Mouse (Mus musculus): ENCODE results near the gene Mum1.
A peak's percentile ranks its signal among the peaks of the same experiment; 100 is the strongest.

Gene Mum1

GRCm38 (mm10) chr10:80250573-80250972, 24.3 kb downstream of the Mum1 start:
- no peak for DNase-seq (ENCODE audit: low spot score)

GRCm38 (mm10) chr10:80252011-80252410, 25.8 kb downstream of the Mum1 start:
- no peak for DNase-seq (ENCODE audit: low spot score)

GRCm38 (mm10) chr10:80252493-80253274, 26.4 kb downstream of the Mum1 start:
- no peak for DNase-seq (ENCODE audit: low spot score)

GRCm38 (mm10) chr10:80253551-80253950, 27.3 kb downstream of the Mum1 start:
- DNase-seq (ENCODE audit: low spot score): no peak

- DNase-seq (ENCODE audit: low spot score): no peak
Observed at GRCm38 (mm10) chr10:80254331-80255297, 28.4 kb downstream of the Mum1 start.

GRCm38 (mm10) chr10:80255881-80256535, 29.8 kb downstream of the Mum1 start:
- no peak for DNase-seq (ENCODE audit: low spot score)

- DNase-seq (ENCODE audit: low spot score): no peak
Observed at GRCm38 (mm10) chr10:80257936-80258335, 31.7 kb downstream of the Mum1 start.

GRCm38 (mm10) chr10:80258752-80259462, 32.7 kb downstream of the Mum1 start:
- no peak for DNase-seq (ENCODE audit: low spot score)

GRCm38 (mm10) chr10:80259463-80259805, 33.2 kb downstream of the Mum1 start:
- no peak for DNase-seq (ENCODE audit: low spot score)

- peak; percentile 61 for DNase-seq (ENCODE audit: low spot score)
Observed at GRCm38 (mm10) chr10:80259861-80260641, 33.8 kb downstream of the Mum1 start.

GRCm38 (mm10) chr10:80260642-80261584, 34.7 kb downstream of the Mum1 start, which contains the start of the genes Gamt and Dazap1:
Gene Gamt (minus strand): TSS chr10:80261012.
Gene Dazap1 (plus strand): TSS chr10:80261486.
- peak; percentile 91 for DNase-seq (ENCODE audit: low spot score)

GRCm38 (mm10) chr10:80261585-80261968, 35.3 kb downstream of the Mum1 start:
- DNase-seq (ENCODE audit: low spot score): peak; percentile 96

GRCm38 (mm10) chr10:80262169-80262568, 35.9 kb downstream of the Mum1 start:
- DNase-seq (ENCODE audit: low spot score): no peak

- no peak for DNase-seq (ENCODE audit: low spot score)
Observed at GRCm38 (mm10) chr10:80262776-80263365, 36.6 kb downstream of the Mum1 start.

- DNase-seq (ENCODE audit: low spot score): peak; percentile 100
Observed at GRCm38 (mm10) chr10:80264341-80265148, 38.3 kb downstream of the Mum1 start.

- DNase-seq (ENCODE audit: low spot score): no peak
Observed at GRCm38 (mm10) chr10:80265149-80265486, 38.9 kb downstream of the Mum1 start.

- DNase-seq (ENCODE audit: low spot score): no peak
Observed at GRCm38 (mm10) chr10:80270099-80270498, 43.9 kb downstream of the Mum1 start.

- DNase-seq (ENCODE audit: low spot score): no peak
Observed at GRCm38 (mm10) chr10:80270734-80271181, 44.5 kb downstream of the Mum1 start.

Data from embryo, embryonic 10 days (tissue).